Mouse (Mus musculus) limb, embryonic 13.5 days (tissue): ENCODE results near the gene Sergef. TPM values are rescaled to one million over a fixed set of nuclear protein-coding genes. Genes with fewer than 3 reads are reported as not detected.

Experiments used
- ATAC-seq: fragments of 200-750 bp; cut with Nextera tagmentation; 2 replicates; pipeline ENCODE4 v1.8.0; 2017; ENCODE audit warnings: low read depth, moderate number of reproducible peaks, moderate TSS enrichment; ENCODE audit not compliant: low FRiP score
- H3K27ac ChIP-seq: fragments of 300-500 bp; sonication (generic); 2 replicates; pipeline ENCODE4 v1.5.1; 2015; ENCODE audit warnings: inconsistent platforms, mild to moderate bottlenecking, moderate library complexity
- H3K27me3 ChIP-seq: fragments of 300-500 bp; sonication (generic); 2 replicates; pipeline ENCODE4 v1.6.1; 2015; ENCODE audit warnings: mild to moderate bottlenecking, inconsistent platforms
- H3K36me3 ChIP-seq: fragments of 300-500 bp; sonication (generic); 2 replicates; pipeline ENCODE4 v1.6.1; 2015; ENCODE audit warnings: inconsistent platforms, mild to moderate bottlenecking, moderate library complexity
- H3K4me1 ChIP-seq: fragments of 300-500 bp; sonication (generic); 2 replicates; pipeline ENCODE4 v1.6.1; 2015; ENCODE audit warnings: inconsistent platforms
- H3K4me2 ChIP-seq: fragments of 300-500 bp; sonication (generic); replicated peaks from 2 replicates; pipeline ENCODE4 v1.6.1; 2015; ENCODE audit warnings: inconsistent platforms, mild to moderate bottlenecking, moderate library complexity
- H3K4me3 ChIP-seq: fragments of 300-500 bp; sonication (generic); 2 replicates; pipeline ENCODE4 v1.5.1; 2015; ENCODE audit warnings: moderate library complexity, mild to moderate bottlenecking, inconsistent platforms
- H3K9ac ChIP-seq: fragments of 300-500 bp; sonication (generic); 2 replicates; pipeline ENCODE4 v1.6.1; 2015; ENCODE audit warnings: mild to moderate bottlenecking, inconsistent platforms
- H3K9me3 ChIP-seq: fragments of 300-500 bp; sonication (generic); 2 replicates; pipeline ENCODE4 v1.6.1; 2016; ENCODE audit warnings: inconsistent platforms
- WGBS: fragments of 180-500 bp; shearing (Covaris S2); methylation state at CpG from one replicate; pipeline ENCODE4 v1.1.7; 2015; 5-methylcytosine and 5-hydroxymethylcytosine counted together
- polyA plus RNA-seq: library from polyadenylated mRNA; unstranded; fragments of >200 nt; fragmentation: Nextera tagmentation; extraction: Ambion mirVana; gene quantifications from 2 replicates; pipeline ENCODE4 v1.2.1, GENCODE M21; 2015

The Sergef gene
- polyA plus RNA-seq, 1 experiment from 2014 or later = 13.2 TPM

DNA sequence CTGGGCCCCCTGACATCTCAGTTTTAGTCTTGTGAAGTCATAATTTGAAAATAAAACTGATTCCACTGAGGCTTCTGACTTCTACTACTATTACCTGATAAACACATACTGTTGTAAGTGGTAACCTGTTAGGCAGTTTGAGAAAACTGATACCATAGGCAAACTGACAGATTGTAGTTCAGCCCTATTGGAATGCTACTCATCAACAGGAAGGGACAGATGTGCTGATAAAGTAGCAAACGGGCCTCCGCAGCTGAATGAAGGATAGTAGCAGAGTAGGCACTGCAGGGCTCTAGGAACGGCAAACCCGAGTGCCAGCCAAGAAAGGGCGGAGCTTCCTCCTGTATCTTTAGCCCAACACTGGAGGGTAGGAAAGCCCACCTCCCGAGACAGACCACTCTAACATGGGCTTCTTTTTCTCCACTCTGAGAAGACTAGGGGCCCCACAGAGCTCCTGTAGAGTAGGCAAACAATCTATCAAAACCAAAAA, 112.9 kb downstream of the Sergef start:
- no peaks in the 10 kb centered on the region for H3K9me3 ChIP-seq
- 60% methylated on average over 6 of the region's 6 CpGs for WGBS
- ATAC-seq = no peak
- no peaks in the 10 kb centered on the region for H3K4me1 ChIP-seq
- H3K27ac ChIP-seq = no peak overlapping the region
- no peak overlapping the region for H3K4me2 ChIP-seq
- H3K4me3 ChIP-seq = no peak overlapping the region
- H3K36me3 ChIP-seq = no peaks in the 10 kb centered on the region
- H3K9ac ChIP-seq = no peak overlapping the region
- no peaks in the 10 kb centered on the region for H3K27me3 ChIP-seq

GRCm38 (mm10) chr7:46523215-46523614, 116.4 kb downstream of the Sergef start:
- Histone ChIP-seq H3K36me3 (no peaks in the 10 kb centered on the region), H3K9me3 (no peaks in the 10 kb centered on the region), H3K27ac (no peak overlapping the region), H3K4me3 (no peak overlapping the region), H3K4me1 (no peaks in the 10 kb centered on the region), H3K4me2 (no peak overlapping the region), H3K27me3 (no peaks in the 10 kb centered on the region), H3K9ac (no peak overlapping the region)
- no peak for ATAC-seq
- 74% methylated on average over 7 of the region's 7 CpGs for WGBS

DNA sequence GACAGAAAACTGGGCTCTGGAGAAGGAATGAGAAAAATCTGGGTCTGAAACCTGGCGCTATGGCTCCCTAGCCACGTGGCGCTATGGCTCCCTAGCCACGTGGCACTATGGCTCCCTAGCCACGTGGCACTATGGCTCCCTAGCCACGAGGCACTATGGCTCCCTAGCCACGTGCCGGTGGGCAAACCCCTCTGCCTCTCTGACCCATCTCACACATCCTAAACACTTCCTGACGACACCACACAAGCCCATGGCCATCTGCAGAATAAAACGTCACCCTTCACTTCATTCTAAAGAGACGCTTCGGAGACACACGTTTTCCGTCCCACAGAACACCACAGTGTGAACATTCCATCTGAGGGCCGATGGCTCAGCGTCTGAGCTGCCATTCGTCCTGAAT, 117.8 kb downstream of the Sergef start:
- no peak for ATAC-seq
- Histone ChIP-seq H3K4me2 (no peak overlapping the region), H3K27me3 (no peaks in the 10 kb centered on the region), H3K27ac (no peak overlapping the region), H3K9me3 (no peaks in the 10 kb centered on the region), H3K4me1 (no peaks in the 10 kb centered on the region), H3K36me3 (no peaks in the 10 kb centered on the region), H3K4me3 (no peak overlapping the region), H3K9ac (no peak overlapping the region)
- 94% methylated on average over 17 of the region's 17 CpGs for whole genome bisulfite sequencing

DNA sequence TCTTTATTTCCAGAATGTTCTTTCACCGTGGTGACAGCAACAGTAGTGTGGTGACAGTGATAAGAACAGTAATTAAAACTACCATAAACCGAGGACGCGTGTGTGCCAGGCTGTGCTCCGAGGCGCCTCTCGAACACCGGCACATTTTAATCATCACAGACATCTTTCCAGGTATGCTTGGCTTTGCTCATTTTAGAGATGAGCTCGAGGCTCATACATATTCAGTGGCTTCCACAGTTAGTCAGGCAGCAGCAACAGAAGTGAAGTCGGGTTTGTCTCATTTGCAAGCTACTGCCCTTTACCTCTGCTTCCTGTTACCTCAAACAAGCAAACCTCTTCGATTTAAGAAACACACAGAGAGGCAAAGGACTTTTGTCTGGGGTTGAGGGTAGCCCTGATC, 120.5 kb downstream of the Sergef start:
- no peak for ATAC-seq
- WGBS = 76% methylated on average over 11 of the region's 11 CpGs
- H3K9ac ChIP-seq = no peak overlapping the region
- no peaks in the 10 kb centered on the region for H3K4me1 ChIP-seq
- no peak overlapping the region for H3K4me3 ChIP-seq
- no peaks in the 10 kb centered on the region for H3K9me3 ChIP-seq
- no peaks in the 10 kb centered on the region for H3K36me3 ChIP-seq
- H3K27me3 ChIP-seq = no peaks in the 10 kb centered on the region
- H3K4me2 ChIP-seq = no peak overlapping the region
- H3K27ac ChIP-seq = no peak overlapping the region

GRCm38 (mm10) chr7:46517158-46517557, 122.4 kb downstream of the Sergef start:
- no peak for ATAC-seq
- Histone ChIP-seq H3K4me3 (no peak overlapping the region), H3K36me3 (no peaks in the 10 kb centered on the region), H3K27me3 (no peaks in the 10 kb centered on the region), H3K4me1 (no peaks in the 10 kb centered on the region), H3K4me2 (no peak overlapping the region), H3K9ac (no peak overlapping the region), H3K9me3 (no peaks in the 10 kb centered on the region), H3K27ac (no peak overlapping the region)
- 68% methylated on average over 5 of the region's 5 CpGs for WGBS

GRCm38 (mm10) chr7:46515960-46516359, 123.6 kb downstream of the Sergef start:
- no peaks in the 10 kb centered on the region for H3K4me1 ChIP-seq
- no peak for ATAC-seq
- H3K27ac ChIP-seq = no peak overlapping the region
- no peaks in the 10 kb centered on the region for H3K36me3 ChIP-seq
- no peak overlapping the region for H3K4me3 ChIP-seq
- no peak overlapping the region for H3K9ac ChIP-seq
- WGBS = 76% methylated on average over 5 of the region's 5 CpGs
- H3K9me3 ChIP-seq = no peaks in the 10 kb centered on the region
- no peaks in the 10 kb centered on the region for H3K27me3 ChIP-seq
- no peak overlapping the region for H3K4me2 ChIP-seq

GRCm38 (mm10) chr7:46514981-46515380, 124.6 kb downstream of the Sergef start:
- no peaks in the 10 kb centered on the region for H3K4me1 ChIP-seq
- no peak overlapping the region for H3K4me3 ChIP-seq
- H3K4me2 ChIP-seq = no peak overlapping the region
- H3K9me3 ChIP-seq = no peaks in the 10 kb centered on the region
- no peaks in the 10 kb centered on the region for H3K36me3 ChIP-seq
- no peak overlapping the region for H3K27ac ChIP-seq
- no peak overlapping the region for H3K9ac ChIP-seq
- H3K27me3 ChIP-seq = no peaks in the 10 kb centered on the region
- 93% methylated on average over 8 of the region's 8 CpGs for WGBS
- ATAC-seq = no peak

- no peaks in the 10 kb centered on the region for H3K27me3 ChIP-seq
- H3K27ac ChIP-seq = no peak overlapping the region
- no peak overlapping the region for H3K9ac ChIP-seq
- no peaks in the 10 kb centered on the region for H3K36me3 ChIP-seq
- no peak overlapping the region for H3K4me3 ChIP-seq
- no peak for ATAC-seq
- WGBS = 77% methylated on average over 8 of the region's 8 CpGs
- H3K4me1 ChIP-seq = no peaks in the 10 kb centered on the region
- no peaks in the 10 kb centered on the region for H3K9me3 ChIP-seq
- H3K4me2 ChIP-seq = no peak overlapping the region
These were observed 126.0 kb downstream of the Sergef start for GRCm38 (mm10) chr7:46513562-46513961.

- no peaks in the 10 kb centered on the region for H3K9me3 ChIP-seq
- H3K4me1 ChIP-seq = no peaks in the 10 kb centered on the region
- H3K4me2 ChIP-seq = no peak overlapping the region
- WGBS = 52% methylated on average over 5 of the region's 5 CpGs
- no peaks in the 10 kb centered on the region for H3K36me3 ChIP-seq
- no peak overlapping the region for H3K27ac ChIP-seq
- no peaks in the 10 kb centered on the region for H3K27me3 ChIP-seq
- H3K9ac ChIP-seq = no peak overlapping the region
- ATAC-seq = no peak
- H3K4me3 ChIP-seq = no peak overlapping the region
These were observed 126.8 kb downstream of the Sergef start for GRCm38 (mm10) chr7:46512792-46513191.

- Histone ChIP-seq H3K4me1 (no peaks in the 10 kb centered on the region), H3K9ac (no peak overlapping the region), H3K9me3 (0 out of 2 replicates have a peak, but pooled peaks cover 2% of the 10 kb centered on the region), H3K27me3 (no peaks in the 10 kb centered on the region), H3K4me2 (no peak overlapping the region), H3K36me3 (no peaks in the 10 kb centered on the region), H3K4me3 (no peak overlapping the region), H3K27ac (no peak overlapping the region)
- no peak for ATAC-seq
- WGBS = 53% methylated on average over 2 of the region's 2 CpGs
These were observed 128.8 kb downstream of the Sergef start for GRCm38 (mm10) chr7:46510806-46511205.

- no peak for ATAC-seq
- Histone ChIP-seq H3K4me1 (no peaks in the 10 kb centered on the region), H3K4me2 (no peak overlapping the region), H3K36me3 (no peaks in the 10 kb centered on the region), H3K27ac (no peak overlapping the region), H3K4me3 (no peak overlapping the region), H3K9me3 (0 out of 2 replicates have a peak, but pooled peaks cover 2% of the 10 kb centered on the region), H3K27me3 (no peaks in the 10 kb centered on the region), H3K9ac (no peak overlapping the region)
- WGBS = 62% methylated on average over 24 of the region's 24 CpGs
These were observed 130.0 kb downstream of the Sergef start for GRCm38 (mm10) chr7:46509391-46510310.

- Histone ChIP-seq H3K4me1 (no peaks in the 10 kb centered on the region), H3K4me3 (no peak overlapping the region), H3K27ac (no peak overlapping the region), H3K9me3 (0 out of 2 replicates have a peak, but pooled peaks cover 2% of the 10 kb centered on the region), H3K9ac (no peak overlapping the region), H3K4me2 (no peak overlapping the region), H3K36me3 (no peaks in the 10 kb centered on the region), H3K27me3 (no peaks in the 10 kb centered on the region)
- 49% methylated on average over 12 of the region's 12 CpGs for WGBS
- no peak for ATAC-seq
These were observed 130.9 kb downstream of the Sergef start for GRCm38 (mm10) chr7:46508590-46509318.
